Mouse (Mus musculus) cerebellum, adult 2 months (tissue): ENCODE measurements around the gene Mymk. TPM values are rescaled to one million over a fixed set of nuclear protein-coding genes. Genes with fewer than 3 reads are reported as not detected.

Experiments used
- DNase-seq, 2 experiments: peaks; one replicate each; pipeline ENCODE4 v3.0.0; 2021
- H3K27ac ChIP-seq: fragments of 200-500 bp; 2 replicates; pipeline ENCODE4 v1.5.1; 2012; ENCODE audit warnings: low read length, control low read depth, inconsistent platforms; ENCODE audit not compliant: insufficient read depth
- H3K27me3 ChIP-seq: fragments of 200-500 bp; 2 replicates; pipeline ENCODE4 v1.6.1; 2012; ENCODE audit warnings: inconsistent platforms, mild to moderate bottlenecking, low read length, moderate library complexity; ENCODE audit not compliant: control insufficient read depth, insufficient read depth
- H3K4me1 ChIP-seq: fragments of 200-500 bp; 2 replicates; pipeline ENCODE4 v1.6.1; 2011; ENCODE audit warnings: low read length; ENCODE audit not compliant: control insufficient read depth, insufficient read depth
- H3K4me3 ChIP-seq: fragments of 200-500 bp; replicated peaks from 2 replicates; pipeline ENCODE3; 2011; ENCODE audit warnings: mild to moderate bottlenecking, low read depth, low read length, control low read depth; ENCODE audit not compliant: insufficient read depth
- CTCF ChIP-seq: fragments of 200-500 bp; IDR thresholded peaks from 2 replicates; pipeline ENCODE4 v1.5.1; 2011; ENCODE audit warnings: low read depth, mild to moderate bottlenecking, control low read depth, low read length, moderate library complexity, borderline replicate concordance; ENCODE audit not compliant: insufficient read depth
- POLR2A ChIP-seq: fragments of 200-500 bp; IDR thresholded peaks from 2 replicates; pipeline ENCODE4 v1.6.1; 2011; ENCODE audit warnings: low read length, control low read depth, borderline replicate concordance; ENCODE audit not compliant: insufficient read depth
- WGBS: fragments of 180-500 bp; shearing (Covaris S2); methylation state at CpG from one replicate; pipeline ENCODE4 v1.1.7; 2018; 5-methylcytosine and 5-hydroxymethylcytosine counted together
- polyA plus RNA-seq: library from polyadenylated mRNA; depleted of rRNA; stranded (reverse); fragments of >200 nt; gene quantifications from 2 replicates; pipeline ENCODE4 v1.2.3, GENCODE M21; 2012

Mymk gene
- polyA plus RNA-seq, 1 experiment: 0.43 TPM

GRCm38 (mm10) chr2:27087581-27087980 lies 15.6 kb upstream of the Mymk start:
- Histone ChIP-seq H3K27me3 (no peaks in the 10 kb centered on the region), H3K4me1 (peaks cover 3% of the 10 kb centered on the region), H3K4me3 (no peak overlapping the region), H3K27ac (no peak overlapping the region)
- 64% methylated on average over 5 of the region's 5 CpGs for WGBS
- DNase-seq: no peak
- no peak for TF ChIP-seq CTCF
- no peak for TF ChIP-seq POLR2A

- no peak for TF ChIP-seq CTCF
- TF ChIP-seq POLR2A: no peak
- H3K4me1 ChIP-seq: peaks cover 3% of the 10 kb centered on the region
- no peak overlapping the region for H3K4me3 ChIP-seq
- H3K27me3 ChIP-seq: no peaks in the 10 kb centered on the region
- 78% methylated on average over 4 of the region's 4 CpGs for WGBS
- no peak for DNase-seq
- no peak overlapping the region for H3K27ac ChIP-seq
Observed at GRCm38 (mm10) chr2:27086483-27087010, 14.6 kb upstream of the Mymk start.

- TF ChIP-seq CTCF (no peak), POLR2A (no peak)
- peaks cover 3% of the 10 kb centered on the region for H3K4me1 ChIP-seq
- no peak overlapping the region for H3K27ac ChIP-seq
- no peak overlapping the region for H3K4me3 ChIP-seq
- no peaks in the 10 kb centered on the region for H3K27me3 ChIP-seq
- WGBS: 50% methylated on average over 2 of the region's 2 CpGs
- DNase-seq: no peak
Observed at GRCm38 (mm10) chr2:27085801-27086200, 13.8 kb upstream of the Mymk start.

GRCm38 (mm10) chr2:27084963-27085362 lies 13.0 kb upstream of the Mymk start:
- H3K27me3 ChIP-seq: no peaks in the 10 kb centered on the region
- H3K4me3 ChIP-seq: no peak overlapping the region
- peaks cover 3% of the 10 kb centered on the region for H3K4me1 ChIP-seq
- H3K27ac ChIP-seq: no peak overlapping the region
- DNase-seq: no peak
- TF ChIP-seq POLR2A: no peak
- TF ChIP-seq CTCF: no peak
- WGBS: 47% methylated on average over 8 of the region's 8 CpGs

GRCm38 (mm10) chr2:27083761-27084475 lies 11.9 kb upstream of the Mymk start:
- TF ChIP-seq CTCF: no peak
- TF ChIP-seq POLR2A: no peak
- WGBS: 76% methylated on average over 12 of the region's 12 CpGs
- DNase-seq: no peak
- Histone ChIP-seq H3K27ac (no peak overlapping the region), H3K4me1 (peaks cover 3% of the 10 kb centered on the region), H3K4me3 (no peak overlapping the region), H3K27me3 (no peaks in the 10 kb centered on the region)

- no peak for DNase-seq
- H3K27ac ChIP-seq: no peak overlapping the region
- TF ChIP-seq CTCF (no peak), POLR2A (no peak)
- H3K27me3 ChIP-seq: no peaks in the 10 kb centered on the region; the same call in 1 of the 2 replicates
- no peak overlapping the region for H3K4me3 ChIP-seq
- no peaks in the 10 kb centered on the region; the same call in 1 of the 2 replicates for H3K4me1 ChIP-seq
- WGBS: 22% methylated on average over 2 of the region's 2 CpGs
Observed at GRCm38 (mm10) chr2:27079649-27080048, 7.7 kb upstream of the Mymk start.

GRCm38 (mm10) chr2:27079152-27079584 lies 7.2 kb upstream of the Mymk start, which contains the start of gene Adamtsl2:
Gene Adamtsl2 (plus strand): TSS chr2:27079379.
- TF ChIP-seq POLR2A (no peak), CTCF (no peak)
- WGBS: 12% methylated on average over 10 of the region's 10 CpGs
- Histone ChIP-seq H3K4me3 (no peak within 1 kb of the TSS), H3K27ac (no peak within 1 kb of the TSS), H3K4me1 (no peaks in the 10 kb centered on the region; the same call in 1 of the 2 replicates), H3K27me3 (no peaks in the 10 kb centered on the region; the same call in 1 of the 2 replicates)
- DNase-seq: peak; percentile 19 to 26

- WGBS: 24% methylated on average over 2 of the region's 2 CpGs
- no peak for DNase-seq
- H3K27ac ChIP-seq: no peak overlapping the region
- TF ChIP-seq POLR2A (no peak), CTCF (no peak)
- H3K4me3 ChIP-seq: no peak overlapping the region
- no peaks in the 10 kb centered on the region; the same call in 1 of the 2 replicates for H3K27me3 ChIP-seq
- H3K4me1 ChIP-seq: no peaks in the 10 kb centered on the region; the same call in 1 of the 2 replicates
Observed at GRCm38 (mm10) chr2:27078312-27078711, 6.3 kb upstream of the Mymk start.

- H3K4me1 ChIP-seq: no peaks in the 10 kb centered on the region; the same call in 1 of the 2 replicates
- 23% methylated on average over 10 of the region's 10 CpGs for WGBS
- no peaks in the 10 kb centered on the region; the same call in 1 of the 2 replicates for H3K27me3 ChIP-seq
- peak; percentile 36; the same call in 1 of the 2 replicates for TF ChIP-seq CTCF
- no peak for TF ChIP-seq POLR2A
- H3K4me3 ChIP-seq: no peak overlapping the region
- H3K27ac ChIP-seq: no peak overlapping the region
- no peak for DNase-seq
Observed at GRCm38 (mm10) chr2:27077655-27078244, 5.8 kb upstream of the Mymk start.
